ENCODE assay signal across 15 mouse cellular contexts in the genomic region with DNA sequence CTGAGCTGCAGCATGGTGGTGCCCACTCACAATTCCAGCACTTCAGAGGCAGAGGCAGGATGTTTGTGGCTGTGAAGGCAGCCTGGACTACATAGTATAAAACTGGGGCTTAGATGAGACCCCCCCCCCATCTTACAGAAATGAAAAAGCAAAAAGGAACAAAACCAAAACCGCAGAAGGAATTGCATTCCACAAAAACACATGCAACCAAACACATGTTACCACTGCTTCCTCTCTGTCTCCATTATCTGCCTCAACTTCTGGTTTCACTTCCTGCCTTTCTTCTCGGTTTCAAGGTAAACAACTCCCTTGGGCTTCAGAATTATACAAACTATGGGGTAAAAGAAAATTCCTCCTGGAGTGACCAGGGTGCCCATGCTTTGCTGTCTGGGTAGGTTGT. TPM values are rescaled to one million over a fixed set of nuclear protein-coding genes. Genes with fewer than 3 reads are reported as not detected.
DNase-seq lines count a peak whose midpoint lies in the region; ATAC-seq lines count a peak whose summit lies in the region.
"Had no signal": no experiment of that assay in that cellular context is flagged by ENCODE, and none has a peak within 500 bp of the region (broad histone marks: within the 10 kb centered on the region; RNA-seq: fewer than 3 reads in every experiment).

No protein-coding gene starts in this region.

- H3K27ac ChIP-seq in heart, embryonic 13.5 days (replicated peaks): peak overlapping the region; percentile 61; the same call in 1 of the 2 replicates
- 0 out of 2 replicates have a peak overlapping the region, but pooled peaks have one; percentile 4 for H3K27ac ChIP-seq in liver, embryonic 13.5 days
- no peak overlapping the region for H3K27ac ChIP-seq in midbrain, embryonic 16.5 days (ENCODE audit: low read length)
- H3K27ac ChIP-seq: midbrain, embryonic 10.5 days had no signal

- no peaks in the 10 kb centered on the region for H3K36me3 ChIP-seq in heart, embryonic 13.5 days
- no peaks in the 10 kb centered on the region for H3K36me3 ChIP-seq in liver, embryonic 13.5 days
- no peaks in the 10 kb centered on the region for H3K36me3 ChIP-seq in midbrain, embryonic 16.5 days (ENCODE audit: control insufficient read depth, insufficient read depth, low read length)
- H3K36me3 ChIP-seq: midbrain, embryonic 10.5 days had no signal

- H3K4me3 ChIP-seq in heart, embryonic 13.5 days: no peak overlapping the region
- no peak overlapping the region for H3K4me3 ChIP-seq in liver, embryonic 13.5 days (replicated peaks)
- no peak overlapping the region for H3K4me3 ChIP-seq in midbrain, embryonic 16.5 days (ENCODE audit: low read depth, low read length)
- H3K4me3 ChIP-seq: midbrain, embryonic 10.5 days had no signal

- no peaks in the 10 kb centered on the region for H3K4me1 ChIP-seq in heart, embryonic 13.5 days
- H3K4me1 ChIP-seq in liver, embryonic 13.5 days (replicated peaks): peaks cover 20% of the 10 kb centered on the region; the same call in 1 of the 2 replicates
- H3K4me1 ChIP-seq in midbrain, embryonic 16.5 days (ENCODE audit: control insufficient read depth, insufficient read depth, low read length): no peaks in the 10 kb centered on the region
- H3K4me1 ChIP-seq: midbrain, embryonic 10.5 days had no signal

- 32% methylated on average over 2 of the region's 2 CpGs for WGBS in heart, embryonic 13.5 days
- 6% methylated on average over 2 of the region's 2 CpGs for WGBS in liver, embryonic 13.5 days (ENCODE audit: insufficient replicate concordance)
- 69% methylated on average over 2 of the region's 2 CpGs for WGBS in midbrain, embryonic 16.5 days

- H3K4me2 ChIP-seq in heart, embryonic 13.5 days: no peak overlapping the region
- no peak overlapping the region for H3K4me2 ChIP-seq in liver, embryonic 13.5 days
- no peak overlapping the region for H3K4me2 ChIP-seq in midbrain, embryonic 16.5 days (ENCODE audit: low read length)

- intact Hi-C loops in heart, postnatal 25 days (cut with DNase I): no loop called here

- H3K9me3 ChIP-seq in heart, embryonic 13.5 days: no peaks in the 10 kb centered on the region
- H3K9me3 ChIP-seq in liver, embryonic 13.5 days (replicated peaks): no peaks in the 10 kb centered on the region
- no peaks in the 10 kb centered on the region for H3K9me3 ChIP-seq in midbrain, embryonic 16.5 days (replicated peaks; ENCODE audit: control insufficient read depth, low read length, poor library complexity, severe bottlenecking)
- H3K9me3 ChIP-seq: midbrain, embryonic 10.5 days had no signal

- no peak for ATAC-seq in heart, embryonic 13.5 days (ENCODE audit: extremely low read depth, insufficient number of reproducible peaks, low FRiP score, low TSS enrichment)
- ATAC-seq in liver, embryonic 13.5 days (ENCODE audit: low read depth): peak; percentile 34; the same call in 1 of the 2 replicates
- ATAC-seq in erythroblast, adult 5-6 weeks (replicated peaks; ENCODE audit: low FRiP score, poor library complexity, severe bottlenecking): no peak
- ATAC-seq in midbrain, embryonic 16.5 days: no peak
- ATAC-seq: intestine, embryonic 16.5 days had no signal

- no peak overlapping the region for H3K9ac ChIP-seq in heart, embryonic 13.5 days
- H3K9ac ChIP-seq in liver, embryonic 13.5 days: no peak overlapping the region
- no peak overlapping the region for H3K9ac ChIP-seq in midbrain, embryonic 16.5 days (ENCODE audit: low read depth, low read length)

- no peaks in the 10 kb centered on the region for H3K27me3 ChIP-seq in heart, embryonic 13.5 days (replicated peaks)
- no peaks in the 10 kb centered on the region for H3K27me3 ChIP-seq in liver, embryonic 13.5 days
- H3K27me3 ChIP-seq in midbrain, embryonic 16.5 days (ENCODE audit: control insufficient read depth, insufficient read depth, low read depth, low read length): no peaks in the 10 kb centered on the region

- no peak for DNase-seq in heart, postnatal 25 days (ENCODE audit: low spot score)
- peak; percentile 18 for DNase-seq in thymus, postnatal 4 days
- DNase-seq in thymus, postnatal 10 days (ENCODE audit: low spot score in 2 of 2): no peak
- DNase-seq in liver, embryonic 13.5 days: no peak
- no peak for DNase-seq in right cerebral cortex, postnatal 14 days

RNA-seq across cellular contexts. Expression of a gene that starts 8.8 kb away (rescaled TPM):
- polyA plus RNA-seq in heart, embryonic 13.5 days (2015; fragmentation: Nextera tagmentation; extraction: Ambion mirVana): 3.7 and 5.9 TPM in 2 replicates
- total RNA-seq in heart, postnatal 25 days (2021): under 1 TPM; 0.65 to 0.67 TPM
- 2.4 and 3.2 TPM in 2 replicates for polyA plus RNA-seq in liver, embryonic 13.5 days (2015; fragmentation: Nextera tagmentation; extraction: Ambion mirVana)
- not detected in 2 replicates for total RNA-seq in erythroblast, adult 5-6 weeks (2015; ENCODE audit: low replicate concordance)
- total RNA-seq in erythroblast, adult 5-6 weeks (2017; ENCODE audit: low replicate concordance): not detected in 2 replicates
- polyA plus RNA-seq in midbrain, embryonic 16.5 days (2015; fragmentation: Nextera tagmentation; extraction: Ambion mirVana): not detected in 2 replicates
- total RNA-seq: layer of hippocampus, adult 18-20 months had no signal
- polyA plus RNA-seq: brain, embryonic 14.5 days; limb, embryonic 11.5 days; neural tube, embryonic 11.5 days had no signal

RNA-seq across cellular contexts. Expression of a gene that starts 17.7 kb away (rescaled TPM):
- 0.19 and 0.21 TPM in 2 replicates for polyA plus RNA-seq in heart, embryonic 13.5 days (2015; fragmentation: Nextera tagmentation; extraction: Ambion mirVana)
- under 1 TPM; 0.29 to 0.59 TPM for total RNA-seq in heart, postnatal 25 days (2021)
- 0.06 TPM in 1 of 2 replicates, not detected in the other for polyA plus RNA-seq in liver, embryonic 13.5 days (2015; fragmentation: Nextera tagmentation; extraction: Ambion mirVana)
- total RNA-seq in erythroblast, adult 5-6 weeks (2015; ENCODE audit: low replicate concordance): not detected in 2 replicates
- total RNA-seq in erythroblast, adult 5-6 weeks (2017; ENCODE audit: low replicate concordance): not detected in 2 replicates
- 0.57 and 0.63 TPM in 2 replicates for polyA plus RNA-seq in midbrain, embryonic 16.5 days (2015; fragmentation: Nextera tagmentation; extraction: Ambion mirVana)
- total RNA-seq: layer of hippocampus, adult 18-20 months had no signal
- polyA plus RNA-seq: brain, embryonic 14.5 days had no signal

RNA-seq across cellular contexts. Expression of a gene that starts 35.5 kb away (rescaled TPM):
- 31.8 and 36.9 TPM in 2 replicates for polyA plus RNA-seq in heart, embryonic 13.5 days (2015; fragmentation: Nextera tagmentation; extraction: Ambion mirVana)
- 10 to 100 TPM; 19.1 to 19.3 TPM for total RNA-seq in heart, postnatal 25 days (2021)
- polyA plus RNA-seq in liver, embryonic 13.5 days (2015; fragmentation: Nextera tagmentation; extraction: Ambion mirVana): 18.6 and 18.7 TPM in 2 replicates
- 1.9 and 3.5 TPM in 2 replicates for total RNA-seq in erythroblast, adult 5-6 weeks (2015; ENCODE audit: low replicate concordance)
- 7.0 and 8.3 TPM in 2 replicates for total RNA-seq in erythroblast, adult 5-6 weeks (2017; ENCODE audit: low replicate concordance)
- 71.6 and 72.5 TPM in 2 replicates for polyA plus RNA-seq in midbrain, embryonic 16.5 days (2015; fragmentation: Nextera tagmentation; extraction: Ambion mirVana)

RNA-seq across cellular contexts. Expression of a gene that starts 37.1 kb away (rescaled TPM):
- polyA plus RNA-seq in heart, embryonic 13.5 days (2015; fragmentation: Nextera tagmentation; extraction: Ambion mirVana): not detected in 2 replicates
- total RNA-seq in heart, postnatal 25 days (2021): under 1 TPM; 0.22 to 0.42 TPM
- polyA plus RNA-seq in liver, embryonic 13.5 days (2015; fragmentation: Nextera tagmentation; extraction: Ambion mirVana): 0.34 and 0.35 TPM in 2 replicates
- total RNA-seq in erythroblast, adult 5-6 weeks (2015; ENCODE audit: low replicate concordance): 0.77 and 5.2 TPM in 2 replicates
- 2.6 and 3.8 TPM in 2 replicates for total RNA-seq in erythroblast, adult 5-6 weeks (2017; ENCODE audit: low replicate concordance)
- polyA plus RNA-seq in midbrain, embryonic 16.5 days (2015; fragmentation: Nextera tagmentation; extraction: Ambion mirVana): not detected in 2 replicates
- total RNA-seq: heart, postnatal 10 days had no signal
- polyA plus RNA-seq: limb, embryonic 11.5 days; midbrain, embryonic 10.5 days; neural tube, embryonic 11.5 days had no signal

RNA-seq across cellular contexts. Expression of a gene that starts 39.5 kb away (rescaled TPM):
- polyA plus RNA-seq in heart, embryonic 13.5 days (2015; fragmentation: Nextera tagmentation; extraction: Ambion mirVana): 9.0 and 9.7 TPM in 2 replicates
- 1 to 10 TPM in 1 of 2 experiments, not detected in 1; 2.2 TPM for total RNA-seq in heart, postnatal 25 days (2021)
- polyA plus RNA-seq in liver, embryonic 13.5 days (2015; fragmentation: Nextera tagmentation; extraction: Ambion mirVana): 2.9 and 3.5 TPM in 2 replicates
- total RNA-seq in erythroblast, adult 5-6 weeks (2015; ENCODE audit: low replicate concordance): 4.4 TPM in 1 of 2 replicates, not detected in the other
- 2.8 and 5.6 TPM in 2 replicates for total RNA-seq in erythroblast, adult 5-6 weeks (2017; ENCODE audit: low replicate concordance)
- polyA plus RNA-seq in midbrain, embryonic 16.5 days (2015; fragmentation: Nextera tagmentation; extraction: Ambion mirVana): 16.8 and 20.9 TPM in 2 replicates
